Mouse (Mus musculus): ENCODE results near the gene Ifi35.
"Not testable (repeated sequence)": the region's sequence is repeated elsewhere in the genome, so short reads cannot be mapped to it uniquely, and the experiment has no call there.

Ifi35 gene

GRCm38 (mm10) chr11:101447786-101448185 lies 421 bp upstream of the Ifi35 start:
- no peak for DNase-seq (ENCODE audit: low spot score)

GRCm38 (mm10) chr11:101448899-101449298 lies 692 bp downstream of the Ifi35 start:
- no peak for DNase-seq (ENCODE audit: low spot score)

GRCm38 (mm10) chr11:101449596-101449995 lies 1.4 kb downstream of the Ifi35 start:
- not testable (repeated sequence) for DNase-seq (ENCODE audit: low spot score)

GRCm38 (mm10) chr11:101450394-101450793 lies 2.2 kb downstream of the Ifi35 start:
- DNase-seq (ENCODE audit: low spot score) = no peak

- DNase-seq (ENCODE audit: low spot score) = no peak
Observed at GRCm38 (mm10) chr11:101451536-101451935, 3.3 kb downstream of the Ifi35 start.

- no peak for DNase-seq (ENCODE audit: low spot score)
Observed at GRCm38 (mm10) chr11:101452093-101452774, 4.0 kb downstream of the Ifi35 start.

- no peak for DNase-seq (ENCODE audit: low spot score)
Observed at GRCm38 (mm10) chr11:101454702-101455101, 6.5 kb downstream of the Ifi35 start.

- DNase-seq (ENCODE audit: low spot score) = no peak
Observed at GRCm38 (mm10) chr11:101455627-101456026, 7.4 kb downstream of the Ifi35 start.

- DNase-seq (ENCODE audit: low spot score) = no peak
Observed at GRCm38 (mm10) chr11:101457631-101458030, 9.4 kb downstream of the Ifi35 start.

GRCm38 (mm10) chr11:101458217-101458616 lies 10.0 kb downstream of the Ifi35 start:
- DNase-seq (ENCODE audit: low spot score) = no peak

- no peak for DNase-seq (ENCODE audit: low spot score)
Observed at GRCm38 (mm10) chr11:101459716-101460115, 11.5 kb downstream of the Ifi35 start.

GRCm38 (mm10) chr11:101460321-101460720 lies 12.1 kb downstream of the Ifi35 start:
- no peak for DNase-seq (ENCODE audit: low spot score)

- DNase-seq (ENCODE audit: low spot score) = no peak
Observed at GRCm38 (mm10) chr11:101462141-101462540, 13.9 kb downstream of the Ifi35 start.

GRCm38 (mm10) chr11:101462583-101463440 lies 14.6 kb downstream of the Ifi35 start:
- DNase-seq (ENCODE audit: low spot score) = no peak

GRCm38 (mm10) chr11:101464211-101465100 lies 16.2 kb downstream of the Ifi35 start, which contains the start of gene Rnd2:
Gene Rnd2 (plus strand): TSS chr11:101464999.
- DNase-seq (ENCODE audit: low spot score) = no peak

GRCm38 (mm10) chr11:101465101-101465868 lies 17.1 kb downstream of the Ifi35 start:
- DNase-seq (ENCODE audit: low spot score) = peak; percentile 85

- DNase-seq (ENCODE audit: low spot score) = peak; percentile 79
Observed at GRCm38 (mm10) chr11:101465869-101466551, 17.8 kb downstream of the Ifi35 start, which contains the start of gene Vat1. Gene Vat1 (minus strand): TSS chr11:101466230.

- not testable (repeated sequence) for DNase-seq (ENCODE audit: low spot score)
Observed at GRCm38 (mm10) chr11:101466552-101466950, 18.3 kb downstream of the Ifi35 start.

- DNase-seq (ENCODE audit: low spot score) = peak; percentile 69
Observed at GRCm38 (mm10) chr11:101467477-101468262, 19.5 kb downstream of the Ifi35 start.

GRCm38 (mm10) chr11:101468263-101468688 lies 20.1 kb downstream of the Ifi35 start:
- no peak for DNase-seq (ENCODE audit: low spot score)

Measured in urinary bladder, postnatal 14 days (tissue).